Mouse (Mus musculus): ENCODE measurements around the gene Atp5g2.

DNA sequence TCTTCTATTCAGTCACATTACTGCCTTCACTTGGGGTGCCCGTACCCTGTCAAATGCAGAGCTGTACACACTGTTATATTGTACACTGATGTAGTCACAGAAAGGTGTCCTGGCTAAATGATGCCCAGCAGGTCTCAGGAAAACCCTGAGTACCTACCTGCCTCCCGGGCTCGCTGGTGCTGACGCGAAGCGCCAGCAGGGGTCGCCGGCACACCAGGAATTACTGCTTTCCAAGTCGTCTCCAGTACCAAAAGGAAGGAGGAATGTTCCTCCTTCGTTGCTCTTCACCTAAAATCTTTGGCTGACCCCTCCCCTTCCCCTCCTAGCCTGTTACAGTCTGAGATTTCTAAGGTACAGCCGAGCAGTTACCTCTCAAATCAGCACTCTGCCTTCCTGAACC lies 26.0 kb upstream of the Atp5g2 start:
- TF ChIP-seq CTCF (IDR thresholded peaks at IDR 0.05 in 2 of 3, conservative IDR thresholded peaks at IDR 0.05 in 1 of 3; ENCODE audit: control insufficient read depth in 1 of 3, insufficient read depth in 1 of 3, low read depth in 2 of 3, low read length in 3 of 3, poor library complexity in 1 of 3, severe bottlenecking in 1 of 3) (peak; percentile 83 to 91 (median 90)), NELFE (IDR thresholded peaks at IDR 0.05; ENCODE audit: low read depth, low read length) (no peak), MYB (IDR thresholded peaks at IDR 0.05; ENCODE audit: low read depth, low read length) (no peak), POLR2A (IDR thresholded peaks at IDR 0.05; ENCODE audit: control insufficient read depth in 1 of 2, insufficient read depth in 1 of 2, low read depth in 1 of 2, low read length in 2 of 2, poor library complexity in 1 of 2) (no peak), ETS1 (IDR thresholded peaks at IDR 0.05; ENCODE audit: low read depth, low read length) (no peak), MAZ (IDR thresholded peaks at IDR 0.05; ENCODE audit: low read depth, low read length) (no peak), RCOR1 (IDR thresholded peaks at IDR 0.05; ENCODE audit: low read depth, low read length) (no peak), GABPA (IDR thresholded peaks at IDR 0.05; ENCODE audit: low read depth, low read length) (no peak), POLR2AphosphoS5 (IDR thresholded peaks at IDR 0.05; ENCODE audit: borderline replicate concordance, low read depth, low read length) (no peak), ZKSCAN1 (IDR thresholded peaks at IDR 0.05; ENCODE audit: low read depth, low read length) (no peak), MAFK (IDR thresholded peaks at IDR 0.05; ENCODE audit: borderline replicate concordance, low read depth, low read length) (no peak), HCFC1 (IDR thresholded peaks at IDR 0.05; ENCODE audit: low read depth, low read length) (no peak)

Data from MEL (cell line).